Mouse (Mus musculus) bone marrow, adult 2 months (tissue): ENCODE results near the gene Rnf220.

Experiments used
- CTCF ChIP-seq: fragments of 200-500 bp; IDR thresholded peaks from 2 replicates; pipeline ENCODE4 v1.5.1; 2011; ENCODE audit warnings: low read length, control low read depth; ENCODE audit not compliant: control insufficient read depth, insufficient read depth
- POLR2A ChIP-seq: fragments of 200-500 bp; IDR thresholded peaks from 2 replicates; pipeline ENCODE4 v1.6.1; 2011; ENCODE audit warnings: low read depth, mild to moderate bottlenecking, control low read depth, low read length, borderline replicate concordance; ENCODE audit not compliant: control insufficient read depth

DNA sequence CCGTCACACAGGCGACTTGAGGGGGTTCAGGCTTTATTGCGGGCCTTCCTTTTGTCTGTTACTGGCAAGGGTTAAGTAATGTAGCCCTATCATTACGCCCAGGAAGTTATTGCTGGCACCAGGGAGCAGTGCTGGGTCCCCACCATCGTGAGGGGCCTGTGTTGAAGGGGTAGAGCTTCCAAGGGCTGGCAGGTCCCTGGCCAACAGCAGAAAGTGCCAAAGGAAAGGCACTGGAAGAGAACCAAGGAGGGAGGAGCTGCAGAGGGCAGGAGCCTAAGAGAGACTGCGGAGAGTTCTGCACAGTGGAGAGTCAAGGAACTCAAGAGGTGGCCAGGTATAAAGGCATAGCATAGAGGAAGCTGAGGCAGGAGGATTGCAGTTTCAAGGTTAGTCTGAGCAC is 242.2 kb downstream of the Rnf220 start:
- TF ChIP-seq CTCF (no peak), POLR2A (no peak)
